Mouse (Mus musculus): ENCODE measurements around the gene Ascc1. TPM values are rescaled to one million over a fixed set of nuclear protein-coding genes. Genes with fewer than 3 reads are reported as not detected.

Gene Ascc1
- total RNA-seq, 2 experiments from 2014 or later, result 35.7 to 38.0 TPM

GRCm38 (mm10) chr10:60077736-60078560, 75.3 kb downstream of the Ascc1 start:
- DNase-seq (ENCODE audit: low spot score in 2 of 2), result no peak

- DNase-seq (ENCODE audit: low spot score in 2 of 2), result peak; percentile 49 to 56
These were observed 75.9 kb downstream of the Ascc1 start for GRCm38 (mm10) chr10:60078561-60078917.

- DNase-seq (ENCODE audit: low spot score in 2 of 2), result no peak
These were observed 77.6 kb downstream of the Ascc1 start for GRCm38 (mm10) chr10:60080171-60080570.

GRCm38 (mm10) chr10:60080601-60080981, 78.0 kb downstream of the Ascc1 start:
- no peak for DNase-seq (ENCODE audit: low spot score in 2 of 2)

GRCm38 (mm10) chr10:60080982-60081825, 78.6 kb downstream of the Ascc1 start:
- DNase-seq (ENCODE audit: low spot score in 2 of 2), result no peak

- no peak for DNase-seq (ENCODE audit: low spot score in 2 of 2)
These were observed 79.3 kb downstream of the Ascc1 start for GRCm38 (mm10) chr10:60081905-60082304.

- no peak for DNase-seq (ENCODE audit: low spot score in 2 of 2)
These were observed 81.5 kb downstream of the Ascc1 start for GRCm38 (mm10) chr10:60084065-60084464.

GRCm38 (mm10) chr10:60092311-60092710, 89.7 kb downstream of the Ascc1 start:
- no peak for DNase-seq (ENCODE audit: low spot score in 2 of 2)

GRCm38 (mm10) chr10:60093751-60094150, 91.1 kb downstream of the Ascc1 start:
- no peak for DNase-seq (ENCODE audit: low spot score in 2 of 2)

GRCm38 (mm10) chr10:60095558-60095957, 93.0 kb downstream of the Ascc1 start:
- DNase-seq (ENCODE audit: low spot score in 2 of 2), result no peak

- DNase-seq (ENCODE audit: low spot score in 2 of 2), result no peak
These were observed 93.7 kb downstream of the Ascc1 start for GRCm38 (mm10) chr10:60096302-60096701.

- no peak for DNase-seq (ENCODE audit: low spot score in 2 of 2)
These were observed 94.5 kb downstream of the Ascc1 start for GRCm38 (mm10) chr10:60097146-60097545.

GRCm38 (mm10) chr10:60097774-60098173, 95.2 kb downstream of the Ascc1 start:
- no peak for DNase-seq (ENCODE audit: low spot score in 2 of 2)

GRCm38 (mm10) chr10:60105391-60106145, 103.0 kb downstream of the Ascc1 start:
- DNase-seq (ENCODE audit: low spot score in 2 of 2), result no peak

- DNase-seq (ENCODE audit: low spot score in 2 of 2), result peak in 1 of 2 experiments; percentile 30
These were observed 103.5 kb downstream of the Ascc1 start, which contains the start of gene Spock2 for GRCm38 (mm10) chr10:60106146-60106530. Gene Spock2, plus strand, starts transcription at chr10:60106219.

- DNase-seq (ENCODE audit: low spot score in 2 of 2), result no peak
These were observed 104.1 kb downstream of the Ascc1 start for GRCm38 (mm10) chr10:60106531-60107186.

- no peak for DNase-seq (ENCODE audit: low spot score in 2 of 2)
These were observed 104.8 kb downstream of the Ascc1 start for GRCm38 (mm10) chr10:60107448-60107847.

- DNase-seq (ENCODE audit: low spot score in 2 of 2), result no peak
These were observed 105.9 kb downstream of the Ascc1 start for GRCm38 (mm10) chr10:60108321-60109111.

- DNase-seq (ENCODE audit: low spot score in 2 of 2), result no peak
These were observed 106.7 kb downstream of the Ascc1 start for GRCm38 (mm10) chr10:60109336-60109735.

GRCm38 (mm10) chr10:60109989-60110388, 107.4 kb downstream of the Ascc1 start:
- no peak for DNase-seq (ENCODE audit: low spot score in 2 of 2)

Data from adrenal gland, postnatal 4 days (tissue).